Mouse (Mus musculus) gastrocnemius, adult 8-10 months (tissue): ENCODE measurements at regions not wholly inside any gene's neighbourhood (a gene's known extent, or its start where the extent isn't known, plus 50 kb on each side); places are given as distances from the start of the nearest gene placed in this dataset.
A peak's percentile ranks its signal among the peaks of the same experiment; 100 is the strongest.

Experiments used
- DNase-seq, 2 experiments: peaks; one replicate each; pipeline ENCODE4 v3.0.0; 2022; ENCODE audit warnings: low spot score in 2 of 2

DNA sequence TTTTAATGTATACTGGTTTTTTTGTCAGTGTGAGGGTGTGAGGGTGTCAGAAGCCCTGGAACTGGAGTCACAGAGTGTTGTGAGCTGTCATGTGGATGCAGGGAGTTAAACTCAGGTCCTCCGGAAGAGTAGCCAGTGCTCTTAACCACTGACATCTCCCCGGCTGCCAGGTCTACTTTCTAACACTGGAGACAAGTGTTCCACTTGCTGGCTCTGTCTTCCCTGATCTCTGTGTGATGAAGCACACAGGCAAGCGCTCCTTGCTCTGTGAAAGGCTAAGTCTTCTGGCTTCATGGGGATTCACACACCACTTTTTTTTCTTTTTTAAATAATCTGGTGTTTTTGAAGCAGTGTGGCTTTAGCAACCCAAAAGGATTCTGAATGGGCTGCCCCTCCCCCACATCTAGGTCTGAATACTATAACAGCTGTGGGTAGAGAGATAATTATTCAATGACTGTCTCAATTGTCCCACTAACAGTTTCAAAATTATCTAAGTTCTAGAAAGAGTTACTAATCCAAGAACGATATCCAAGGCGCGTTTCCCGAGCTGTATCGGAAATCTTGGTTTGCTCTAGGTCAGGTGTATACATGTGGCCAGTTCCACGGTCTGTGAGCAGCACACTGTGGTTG lies 208.4 kb upstream of the Smim15 start:
- DNase-seq: no peak

DNA sequence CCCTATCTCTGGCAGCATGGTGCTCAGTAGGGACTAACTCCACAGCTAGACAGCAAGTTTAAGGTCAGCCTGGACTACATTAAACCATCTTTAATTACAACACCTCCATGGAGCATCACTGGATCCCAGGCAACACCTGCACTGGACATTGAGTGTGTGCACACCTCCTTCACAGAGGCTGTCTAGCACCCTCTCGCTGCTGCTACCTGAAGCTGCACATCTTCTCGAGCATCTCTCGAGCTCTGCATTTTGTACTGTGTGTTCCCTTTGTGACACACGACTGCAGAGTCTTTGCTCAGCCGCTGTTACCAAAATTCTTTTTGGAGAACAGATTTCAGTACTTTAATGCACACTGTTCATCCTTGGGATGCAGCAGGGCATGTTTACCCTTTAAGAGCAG lies 212.2 kb upstream of the Smim15 start:
- DNase-seq: no peak

DNA sequence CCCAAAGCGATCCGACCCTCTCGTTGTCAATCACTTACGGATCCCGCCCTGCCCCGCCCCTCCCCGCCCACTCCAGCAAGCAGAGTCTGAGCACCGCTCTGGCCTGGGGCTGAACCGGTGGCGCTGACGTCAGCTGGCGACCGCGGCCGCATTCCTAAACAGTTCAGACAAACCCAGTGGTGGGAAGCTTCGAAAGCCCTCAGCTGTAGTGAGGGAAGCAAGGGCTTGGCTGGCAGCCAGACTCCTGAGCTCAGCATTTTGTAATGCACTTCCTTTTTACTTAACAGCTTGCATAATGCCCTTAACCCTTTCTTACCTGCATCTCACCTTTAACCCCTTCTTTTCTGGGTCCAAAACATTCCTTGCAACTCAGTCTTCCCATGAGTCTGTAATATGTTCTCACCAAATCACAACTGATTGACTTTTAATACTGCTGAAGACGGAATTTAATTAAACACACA lies 213.0 kb upstream of the Smim15 start:
- peak; percentile 92 to 94 for DNase-seq

DNA sequence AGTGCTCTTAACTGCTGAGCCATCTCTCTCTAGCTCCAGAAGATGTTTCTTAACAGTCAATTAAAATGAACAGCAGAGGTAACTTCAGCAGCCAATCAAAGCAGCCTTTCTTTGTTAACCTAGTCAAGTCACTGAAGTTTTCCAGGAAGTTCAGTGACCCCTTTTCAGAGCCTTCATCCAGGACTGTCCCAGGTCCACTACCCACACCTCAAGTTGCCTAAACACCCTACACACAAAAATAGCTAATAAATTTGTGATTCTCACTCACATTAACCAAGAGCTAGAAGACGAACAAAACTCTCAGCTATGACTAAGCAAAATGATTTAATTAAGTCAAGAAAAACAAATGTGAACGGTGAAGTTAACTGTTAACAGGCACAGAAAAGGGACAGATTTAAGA lies 214.0 kb upstream of the Smim15 start:
- DNase-seq: no peak

DNA sequence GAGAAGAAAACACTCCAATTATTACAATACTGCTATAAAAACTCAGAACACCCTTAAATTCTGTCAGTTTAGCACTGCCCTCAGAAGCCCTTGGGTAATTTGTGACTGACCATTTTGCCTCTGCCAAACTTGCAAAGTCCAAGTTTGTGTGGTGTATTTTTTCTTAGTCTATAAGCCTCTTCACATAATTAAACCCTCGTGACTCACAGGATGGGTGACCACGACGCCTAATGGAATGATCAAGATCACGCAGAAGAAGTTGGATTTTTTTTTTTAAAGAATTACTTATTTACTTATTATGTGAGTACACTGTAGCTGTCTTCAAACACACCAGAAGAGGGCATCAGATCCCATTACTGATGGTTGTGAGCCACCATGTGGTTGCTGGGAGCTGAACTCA lies 214.4 kb upstream of the Smim15 start:
- DNase-seq: no peak

DNA sequence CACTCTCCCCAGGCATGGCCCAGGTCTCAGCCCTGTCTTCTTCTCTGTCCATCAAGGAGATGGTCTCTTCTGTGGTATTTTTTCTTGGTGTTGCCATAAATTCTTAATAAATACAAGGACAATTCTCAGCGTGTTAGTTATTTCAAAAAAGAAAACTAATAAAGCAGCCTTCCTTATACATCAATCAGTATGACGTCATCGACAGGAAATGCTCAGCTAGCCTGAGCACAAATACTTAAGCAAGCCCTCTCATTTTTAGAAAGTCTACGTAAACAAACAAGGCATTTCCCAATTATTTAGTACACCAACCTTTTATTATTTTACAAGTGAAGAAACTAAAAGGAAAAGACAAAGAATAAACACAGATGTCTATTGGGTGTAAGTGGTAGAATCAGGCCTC lies 218.6 kb upstream of the Smim15 start:
- no peak for DNase-seq

DNA sequence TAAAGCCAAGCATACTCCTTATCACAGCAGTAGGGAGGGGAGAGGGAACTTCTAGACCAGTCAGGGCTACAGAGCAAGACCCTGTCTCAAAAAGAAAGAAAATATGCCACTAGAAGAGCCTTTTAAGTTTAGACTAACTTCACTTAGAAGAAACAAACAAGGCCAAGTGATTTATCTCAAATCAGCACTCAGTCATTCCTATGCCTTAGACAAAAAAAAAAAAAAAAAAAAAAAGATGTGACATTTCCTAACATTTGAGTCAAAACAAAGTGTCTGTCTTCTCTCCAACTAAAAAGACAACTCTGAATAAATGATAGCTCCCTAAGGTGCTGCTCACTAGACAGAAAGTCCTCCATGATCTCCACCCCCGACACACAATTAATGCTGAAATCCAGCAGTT lies 220.9 kb upstream of the Smim15 start:
- no peak for DNase-seq

DNA sequence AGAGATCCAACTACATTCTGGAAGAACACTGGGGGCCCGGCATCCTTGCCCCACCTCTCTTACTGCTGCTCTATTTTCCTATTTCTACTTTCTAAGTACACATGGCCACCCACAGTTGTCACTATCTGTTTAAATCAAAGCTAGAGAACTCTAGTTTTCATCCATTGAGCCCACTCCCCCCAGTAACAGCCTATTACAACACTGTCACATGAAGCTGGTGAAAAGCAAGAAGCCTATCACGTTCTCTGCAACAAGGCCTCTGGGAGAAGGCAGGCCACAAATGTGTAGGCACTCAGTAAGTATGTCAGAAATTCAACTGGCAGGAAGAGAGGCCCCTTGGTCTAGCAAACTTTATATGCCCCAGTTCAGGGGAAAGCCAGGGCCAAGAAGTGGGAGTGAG lies 222.0 kb upstream of the Smim15 start:
- DNase-seq: no peak

DNA sequence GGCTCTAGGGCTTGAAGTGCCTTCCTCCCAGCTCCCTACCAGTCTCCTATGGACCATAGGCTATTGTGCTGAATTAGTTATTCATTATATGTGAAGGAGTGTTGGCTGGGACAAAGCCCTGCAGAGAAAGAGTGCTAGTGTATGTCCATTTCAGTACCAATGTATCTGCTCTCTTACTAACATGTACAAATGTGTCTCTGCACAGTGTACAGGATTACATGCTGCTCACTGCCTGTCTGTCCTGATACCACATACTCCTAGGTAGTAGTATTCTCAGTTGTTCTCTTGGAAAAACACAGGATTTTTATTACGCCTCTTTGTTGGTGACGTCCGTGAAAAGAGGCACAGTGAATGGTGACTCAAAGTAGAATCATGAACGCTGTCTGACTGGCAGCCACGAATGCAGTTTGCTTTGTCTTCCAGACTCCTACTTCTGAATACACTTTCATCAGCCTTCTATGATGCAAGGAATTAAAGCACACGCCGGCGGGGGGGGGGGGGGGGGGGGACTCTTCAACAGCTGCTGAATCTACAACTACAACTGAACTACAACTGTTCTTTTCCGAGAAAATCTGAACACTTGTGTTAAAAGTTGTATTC lies 230.6 kb upstream of the Smim15 start:
- no peak for DNase-seq

DNA sequence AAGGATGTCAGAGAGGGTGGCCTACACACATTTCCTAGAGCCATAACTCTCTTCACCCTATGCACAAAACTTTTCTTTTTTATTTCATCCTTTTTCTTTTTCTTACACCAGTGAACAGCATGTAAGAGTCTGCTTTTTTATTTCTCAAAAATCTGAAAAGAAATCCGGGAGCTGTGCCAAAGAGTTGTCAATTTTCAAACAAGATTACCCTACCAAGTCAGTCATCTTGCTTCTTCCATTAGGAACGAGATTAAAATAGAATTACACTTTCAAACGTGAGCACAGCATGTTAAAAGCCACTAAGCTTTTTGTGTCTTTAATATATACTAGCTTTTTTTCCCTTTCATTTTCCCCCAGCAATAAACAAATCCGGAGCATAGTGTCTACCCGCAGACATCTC lies 232.2 kb upstream of the Smim15 start:
- DNase-seq: no peak

DNA sequence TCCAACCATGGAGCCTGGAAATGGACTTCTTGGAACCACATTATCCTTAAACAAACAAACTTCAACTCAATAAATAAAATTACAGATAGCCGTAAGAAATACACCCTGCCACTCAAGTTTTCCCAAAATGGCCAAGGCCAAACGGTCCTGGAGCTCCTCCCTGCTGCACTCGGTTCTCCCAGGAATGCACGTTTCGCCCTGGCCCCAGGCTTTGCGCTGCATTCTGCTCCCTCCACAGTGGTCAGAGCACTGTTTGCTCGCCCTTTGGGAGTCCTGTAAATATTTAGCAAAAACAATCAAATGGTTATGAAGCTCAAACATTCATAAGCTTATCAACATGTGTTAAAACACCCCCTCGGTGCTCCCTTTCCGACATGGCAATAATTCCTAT lies 233.4 kb upstream of the Smim15 start:
- DNase-seq: no peak

DNA sequence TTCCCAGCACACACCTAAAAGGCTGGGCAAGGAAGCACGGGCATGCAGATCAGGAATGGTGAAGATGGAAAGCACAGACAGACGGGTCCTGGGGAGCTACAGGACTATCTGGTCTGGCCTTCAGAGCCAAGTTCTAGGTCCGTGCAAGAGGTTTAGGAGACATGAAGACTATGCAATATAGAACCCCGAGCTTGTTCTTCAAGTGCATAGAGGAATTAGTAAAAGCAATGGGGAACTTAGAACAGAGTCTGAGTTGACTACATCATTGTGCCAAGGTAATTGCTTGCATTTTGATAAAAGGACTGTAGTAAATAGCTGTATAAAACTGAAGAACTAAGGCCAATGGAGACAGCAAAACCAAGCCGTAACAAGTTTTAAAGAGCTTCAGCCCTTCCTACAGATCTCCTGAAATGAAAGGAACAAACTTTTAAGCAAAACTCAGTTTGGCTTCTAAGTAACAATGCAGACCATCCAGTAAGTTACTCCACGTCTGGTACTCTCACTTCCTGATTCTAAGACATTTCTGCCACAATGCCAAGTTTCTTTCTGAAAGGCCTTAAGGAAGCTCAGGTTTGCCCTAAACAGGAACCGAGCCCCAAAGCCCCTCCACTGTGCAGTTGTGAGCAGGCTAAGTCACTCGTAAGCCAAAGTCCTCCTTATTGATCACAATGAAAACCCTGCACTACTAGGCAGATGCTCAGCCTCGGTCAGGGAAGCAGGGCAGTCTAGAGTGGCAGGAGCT lies 234.0 kb upstream of the Smim15 start:
- DNase-seq: no peak

DNA sequence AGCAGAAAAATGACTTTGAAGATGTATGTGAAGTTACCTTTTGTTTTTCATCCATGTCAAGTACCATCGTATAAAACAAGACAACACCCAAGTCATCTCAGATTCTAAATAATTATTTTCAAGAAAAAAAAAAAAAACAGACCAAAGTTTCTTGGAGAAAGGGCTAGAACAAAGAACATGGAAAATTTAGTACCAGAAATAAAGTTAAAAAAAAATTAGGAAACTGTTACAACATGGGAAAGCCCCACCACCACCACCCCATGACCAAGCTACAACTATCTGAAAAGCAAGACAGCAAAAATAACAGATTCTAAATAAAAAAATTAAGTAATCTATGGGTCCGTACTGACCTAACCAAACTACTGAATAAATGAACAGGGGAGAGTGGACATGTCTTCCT lies 235.3 kb upstream of the Smim15 start:
- no peak for DNase-seq

DNA sequence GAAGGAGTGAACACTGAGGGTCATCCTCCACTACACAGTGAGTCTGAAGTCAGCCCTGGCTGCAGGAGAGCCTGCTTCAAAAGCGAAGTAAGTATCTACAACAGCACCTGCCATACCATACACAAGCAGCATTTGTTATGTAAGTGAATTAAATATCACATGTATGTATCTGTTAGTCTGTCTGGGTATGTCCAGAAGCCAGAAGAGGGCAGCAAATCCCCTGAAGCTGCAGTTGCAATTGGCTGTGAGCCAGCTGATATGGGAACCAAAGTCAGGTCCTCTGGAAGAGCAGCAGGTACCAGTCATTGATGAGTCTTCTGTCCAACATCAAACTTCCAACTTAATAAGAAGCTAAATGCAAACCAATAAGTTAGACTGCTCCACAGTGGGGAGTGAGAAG lies 239.8 kb upstream of the Smim15 start:
- DNase-seq: no peak

DNA sequence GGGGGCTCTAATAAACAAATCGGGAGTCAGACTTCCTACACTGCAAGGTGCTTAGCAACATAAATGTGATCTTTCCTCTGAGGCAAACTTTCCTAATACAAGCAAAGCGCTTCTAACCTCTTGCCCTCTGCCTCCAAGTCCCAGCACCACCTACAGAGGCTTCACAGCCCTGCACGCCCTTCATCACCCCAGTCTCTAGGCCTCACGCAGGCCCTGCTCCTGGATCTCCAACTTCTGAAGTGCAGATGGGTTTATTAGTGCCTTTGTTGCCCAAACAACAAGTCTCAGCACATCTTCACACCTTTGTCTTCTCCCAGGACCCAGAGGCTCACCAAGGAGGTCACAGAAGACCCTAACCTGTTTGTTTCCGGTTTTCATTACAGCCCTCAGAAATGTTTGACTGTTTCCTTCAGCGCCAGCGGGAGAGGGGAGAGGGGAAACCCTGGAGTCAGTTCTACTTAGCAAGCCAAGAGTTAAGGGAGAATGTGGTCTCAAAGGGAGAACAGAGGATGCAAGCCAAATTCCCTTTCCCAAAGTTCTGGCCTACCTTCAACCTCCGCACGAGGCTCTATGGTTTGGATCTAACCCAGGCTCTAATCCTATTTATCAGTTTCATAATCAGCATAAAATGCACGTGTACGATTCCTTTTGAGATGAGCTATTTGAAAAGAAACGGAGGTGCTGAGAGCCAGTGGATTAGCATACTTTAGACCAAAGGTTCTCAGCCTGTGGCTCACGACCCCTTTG lies 244.9 kb upstream of the Smim15 start:
- no peak for DNase-seq

DNA sequence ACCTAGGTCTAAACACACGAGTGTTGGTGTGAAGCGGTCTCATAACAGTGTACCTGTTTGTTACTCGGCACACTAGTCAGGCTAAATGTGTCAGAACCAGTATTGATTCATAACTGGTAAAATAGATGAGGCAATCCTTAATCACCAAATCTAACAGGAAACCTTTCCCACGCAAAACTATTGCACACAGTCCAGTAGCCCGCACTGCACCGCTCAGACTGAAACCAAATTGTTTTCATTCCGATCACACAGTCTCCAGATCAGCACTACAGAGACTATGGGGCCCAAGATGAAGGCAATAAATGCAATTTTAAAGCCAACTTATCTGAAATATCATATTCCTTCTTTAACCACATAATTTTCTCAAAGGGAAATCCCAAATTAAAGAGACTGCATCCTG lies 246.1 kb upstream of the Smim15 start:
- DNase-seq: no peak

DNA sequence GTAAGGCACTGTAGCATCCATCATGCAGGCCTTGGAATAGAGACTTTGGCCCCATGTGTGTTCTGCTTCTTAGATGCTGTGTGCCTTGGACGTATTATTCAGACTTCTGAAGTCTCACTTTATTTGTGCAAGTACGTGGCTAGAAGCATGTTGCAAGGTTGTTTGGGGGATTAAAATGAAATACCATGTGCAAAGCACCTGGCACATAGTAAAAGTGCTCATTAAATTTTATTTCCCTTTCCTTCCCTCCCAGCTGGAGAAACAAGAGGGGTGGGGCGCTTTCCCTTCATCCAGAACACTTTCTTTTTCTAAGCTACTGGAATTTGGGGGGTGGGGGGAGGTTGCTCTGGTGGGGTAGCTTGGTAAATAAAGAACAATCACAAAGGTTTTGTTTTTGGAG lies 248.7 kb upstream of the Smim15 start:
- DNase-seq: no peak

DNA sequence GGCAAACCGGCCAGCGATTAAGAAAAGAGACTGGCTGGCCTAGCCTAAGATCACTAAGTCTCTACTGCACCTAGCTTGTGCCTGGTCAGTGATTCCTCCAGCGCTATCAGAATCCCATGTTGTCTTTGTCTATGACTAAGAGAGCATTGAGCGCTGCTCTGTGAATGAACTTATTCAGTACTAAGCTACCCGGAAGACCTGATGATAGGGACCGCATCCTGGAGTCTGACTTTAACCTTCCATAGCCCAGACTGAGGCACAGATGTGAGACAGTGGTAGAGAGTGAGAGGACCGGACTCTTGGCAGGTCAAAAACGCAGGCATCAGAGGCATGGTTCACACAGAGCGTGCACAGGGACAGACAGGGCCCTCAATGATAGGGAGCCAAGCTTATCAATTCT lies 252.5 kb upstream of the Smim15 start:
- DNase-seq: no peak

DNA sequence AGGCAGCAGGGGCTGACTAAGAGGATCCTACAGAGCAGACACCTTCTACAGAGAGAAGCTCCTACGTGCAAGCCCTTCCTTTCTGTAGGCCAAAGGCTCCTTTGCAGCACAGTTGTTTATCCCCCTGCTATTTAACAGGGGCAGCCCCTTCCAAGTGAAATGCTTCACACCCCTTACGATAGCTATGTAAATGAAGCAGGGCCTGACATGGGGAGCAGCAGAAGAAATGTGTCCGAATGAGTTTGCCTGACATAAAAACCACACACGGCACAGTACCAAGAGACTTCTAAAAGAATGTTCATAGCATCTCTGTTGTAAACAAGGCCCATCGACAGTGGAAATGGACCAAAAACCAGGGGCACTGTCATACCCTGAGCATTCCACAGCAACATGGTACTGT lies 259.3 kb upstream of the Smim15 start:
- DNase-seq: no peak

DNA sequence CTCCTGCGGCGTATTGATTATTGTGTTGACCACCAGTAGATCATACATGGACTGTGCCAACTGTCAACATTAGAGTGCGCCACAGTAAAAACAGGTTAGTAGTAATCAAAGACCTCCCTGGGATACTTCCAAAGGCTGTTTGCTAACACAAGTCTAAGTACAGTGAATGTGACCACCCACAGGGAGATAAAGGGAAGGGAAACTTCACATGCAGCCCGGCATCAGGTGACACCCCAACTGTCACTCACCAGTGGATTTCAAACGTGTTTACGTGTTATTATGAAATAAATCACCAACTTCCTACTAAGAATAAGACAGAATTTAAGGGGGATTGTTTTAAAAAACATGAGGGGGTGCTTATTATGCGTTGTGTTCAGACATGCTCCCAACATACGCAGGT lies 262.5 kb upstream of the Smim15 start:
- no peak for DNase-seq

DNA sequence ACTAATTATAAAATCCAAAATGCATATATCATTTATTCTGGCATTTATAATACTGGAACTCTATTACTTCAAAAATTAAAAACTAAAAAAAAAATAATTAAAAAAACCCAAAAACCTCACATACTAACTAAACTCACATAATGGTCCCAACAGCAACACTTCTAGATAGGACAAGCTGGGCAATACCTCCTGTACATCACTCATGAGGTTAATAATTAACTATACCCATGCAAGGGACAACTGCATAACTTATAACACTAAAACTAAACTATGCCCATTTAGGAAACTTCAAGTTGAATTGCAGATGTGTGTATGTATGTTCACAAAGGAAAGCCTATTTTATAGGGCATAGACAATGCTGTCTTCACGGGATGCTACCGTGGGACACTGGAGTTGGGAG lies 263.0 kb upstream of the Smim15 start:
- no peak for DNase-seq

DNA sequence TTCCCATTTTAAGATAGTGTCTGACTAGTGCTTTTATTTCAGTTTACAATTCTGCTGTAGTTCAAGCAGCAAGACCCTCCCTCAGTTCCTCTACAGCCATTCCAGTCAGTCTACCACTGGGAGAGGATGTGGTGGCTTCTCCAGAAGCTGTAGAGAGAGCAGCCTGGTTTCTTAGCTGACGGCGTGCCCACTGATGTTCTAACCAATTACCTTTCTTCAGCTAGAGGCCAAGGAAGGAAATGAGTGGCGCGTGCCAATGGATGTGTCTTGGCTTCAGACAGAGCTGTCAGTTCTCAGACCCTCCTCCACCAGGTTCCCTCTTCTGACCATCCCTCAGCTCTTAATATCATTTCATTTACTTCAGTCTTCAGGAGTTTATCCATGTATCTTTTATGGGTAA lies 264.7 kb upstream of the Smim15 start:
- no peak for DNase-seq
